Mouse (Mus musculus) ES-E14 (cell line): Measurements from ENCODE around the gene Ddx19a. TPM values are rescaled to one million over a fixed set of nuclear protein-coding genes. Genes with fewer than 3 reads are reported as not detected.

Experiments
- DNase-seq: peaks from one replicate; pipeline ENCODE4 v3.0.0-alpha.2; 2013; ENCODE audit warnings: low read depth, low spot score
- H3K27ac ChIP-seq: 2 replicates; pipeline ENCODE4 v1.5.1; 2012; ENCODE audit warnings: low read depth, mild to moderate bottlenecking, low read length, moderate library complexity, mixed read lengths; ENCODE audit not compliant: poor library complexity, insufficient read depth, severe bottlenecking
- H3K36me3 ChIP-seq: 2 replicates; pipeline ENCODE4 v1.6.1; 2012; ENCODE audit warnings: mild to moderate bottlenecking, low read length, moderate library complexity, mixed read lengths; ENCODE audit not compliant: control insufficient read depth, poor library complexity, insufficient read depth, severe bottlenecking
- H3K4me1 ChIP-seq, 2 experiments: fragments of 150-350 bp in 1 of 2; sonication (generic) in 1 of 2; 2 replicates each; pipeline ENCODE4 v1.6.1; 2012; ENCODE audit warnings: low read length in 2 of 2, mild to moderate bottlenecking in 1 of 2, mixed read lengths in 1 of 2; ENCODE audit not compliant: control insufficient read depth in 2 of 2, insufficient read depth in 2 of 2, poor library complexity in 1 of 2
- H3K4me3 ChIP-seq, 2 experiments: fragments of 150-350 bp in 1 of 2; sonication (generic) in 1 of 2; 2 replicates each; pipeline ENCODE4 v1.5.1; 2012; ENCODE audit warnings: low read length in 2 of 2, low read depth in 1 of 2, mild to moderate bottlenecking in 1 of 2, mixed read lengths in 1 of 2; ENCODE audit not compliant: insufficient read depth in 1 of 2, poor library complexity in 1 of 2, severe bottlenecking in 1 of 2
- H3K9ac ChIP-seq: 2 replicates; pipeline ENCODE4 v1.6.1; 2012; ENCODE audit warnings: low read depth, mild to moderate bottlenecking, low read length, mixed read lengths; ENCODE audit not compliant: poor library complexity, insufficient read depth, severe bottlenecking
- H3K9me3 ChIP-seq: fragments of 150-350 bp; sonication (generic); 2 replicates; pipeline ENCODE4 v1.6.1; 2012; ENCODE audit warnings: low read depth, mild to moderate bottlenecking, low read length; ENCODE audit not compliant: control insufficient read depth, insufficient read depth
- CHD2 ChIP-seq: IDR thresholded peaks from 2 replicates; pipeline ENCODE4 v1.6.1; 2014; ENCODE audit warnings: mild to moderate bottlenecking, low read depth, low read length, inconsistent platforms
- HCFC1 ChIP-seq: IDR thresholded peaks from 2 replicates; pipeline ENCODE4 v1.6.1; 2012; ENCODE audit warnings: low read length, inconsistent platforms, borderline replicate concordance; ENCODE audit not compliant: insufficient read depth
- MAFK ChIP-seq: IDR thresholded peaks from 2 replicates; pipeline ENCODE4 v1.6.1; 2014; ENCODE audit warnings: mild to moderate bottlenecking, low read depth, low read length, inconsistent platforms; ENCODE audit not compliant: insufficient read depth
- ZC3H11A ChIP-seq: IDR thresholded peaks from 2 replicates; pipeline ENCODE4 v1.6.1; 2012; ENCODE audit warnings: low read depth, mild to moderate bottlenecking, inconsistent platforms, low read length, borderline replicate concordance
- ZNF384 ChIP-seq: IDR thresholded peaks from 2 replicates; pipeline ENCODE4 v1.6.1; 2012; ENCODE audit warnings: low read depth, low read length, inconsistent platforms
- in situ Hi-C, 2 experiments: fragments of 600-800 bp; cut with MboI; formaldehyde crosslinking; loops; one replicate each; pipeline ENCODE4 v1.15.1; 2025; ENCODE audit warnings: low sequenced_read_pairs in 2 of 2, inconsistent platforms in 1 of 2; ENCODE audit not compliant: unreplicated experiment in 2 of 2
- total RNA-seq: library from RNA; depleted of rRNA; stranded (reverse); fragments of 300-350 nt; gene quantifications from 2 replicates; pipeline ENCODE4 v1.2.3, GENCODE M21; 2012; rRNA removed

Ddx19a gene
- 32.6 and 35.5 TPM in 2 replicates for total RNA-seq

DNA sequence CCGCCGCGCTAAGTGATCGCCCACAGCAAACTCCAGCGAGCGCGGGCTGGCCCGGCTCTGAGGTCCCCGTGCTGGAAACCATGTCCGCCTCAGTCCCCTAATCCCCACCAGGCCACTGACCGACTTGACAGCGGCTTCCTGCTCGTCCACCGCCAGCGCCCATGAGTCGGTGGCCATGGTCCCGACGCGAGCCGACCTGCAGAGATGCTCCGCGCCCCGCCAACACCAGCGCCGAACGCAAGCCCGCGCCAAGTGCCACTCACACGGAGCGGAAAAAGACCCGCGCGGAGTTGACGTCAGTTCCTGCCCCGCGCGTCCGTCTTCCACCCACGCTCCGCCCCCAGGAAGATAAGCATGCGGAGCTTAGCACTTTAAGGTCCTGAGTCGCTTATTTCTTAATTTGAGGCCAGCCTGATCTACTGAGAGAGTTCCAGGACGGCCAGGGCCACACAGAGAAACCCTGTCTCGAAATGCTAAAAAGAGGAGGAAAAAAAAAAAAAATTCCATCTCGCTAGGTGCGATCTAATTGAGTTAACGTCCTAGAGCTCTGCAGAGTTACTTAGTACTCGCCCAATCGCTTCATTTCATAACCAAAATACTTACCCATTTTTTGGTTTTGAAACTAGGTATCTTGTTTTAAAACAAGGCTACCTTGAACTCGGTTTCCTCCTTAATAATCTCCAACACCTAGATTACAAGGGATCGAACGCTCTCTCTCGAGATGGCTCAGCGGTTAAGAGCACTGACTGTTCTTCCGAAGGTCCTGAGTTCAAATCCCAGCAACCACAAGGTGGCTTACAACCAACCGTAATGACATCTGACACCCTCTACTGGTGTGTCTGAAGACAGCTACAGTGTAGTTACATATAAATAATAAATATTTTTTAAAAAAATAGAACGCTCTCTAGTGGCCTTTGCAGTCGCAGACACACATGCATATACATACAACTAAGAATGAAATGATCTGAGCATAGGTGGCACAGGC, at the start of gene Ddx19a:
Gene Ddx19a, minus strand, starts transcription at position 254 of the 985 bp plus-strand sequence.
- TF ChIP-seq HCFC1 (peak; percentile 78), CHD2 (no peak), ZC3H11A (no peak), MAFK (no peak; the same call in 1 of the 2 replicates), ZNF384 (0 out of 2 replicates have a peak, but pooled peaks have one; percentile 48)
- no peaks in the 10 kb centered on the region for H3K4me1 ChIP-seq
- peak; percentile 75 for DNase-seq
- in situ Hi-C loops = no loop called here
- no peak within 1 kb of the TSS for H3K27ac ChIP-seq
- H3K9ac ChIP-seq = peak within 1 kb of the TSS; percentile 90
- peaks cover 3% of the 10 kb centered on the region for H3K36me3 ChIP-seq
- H3K9me3 ChIP-seq = no peaks in the 10 kb centered on the region
- H3K4me3 ChIP-seq = peak within 1 kb of the TSS; percentile 92 to 95

DNA sequence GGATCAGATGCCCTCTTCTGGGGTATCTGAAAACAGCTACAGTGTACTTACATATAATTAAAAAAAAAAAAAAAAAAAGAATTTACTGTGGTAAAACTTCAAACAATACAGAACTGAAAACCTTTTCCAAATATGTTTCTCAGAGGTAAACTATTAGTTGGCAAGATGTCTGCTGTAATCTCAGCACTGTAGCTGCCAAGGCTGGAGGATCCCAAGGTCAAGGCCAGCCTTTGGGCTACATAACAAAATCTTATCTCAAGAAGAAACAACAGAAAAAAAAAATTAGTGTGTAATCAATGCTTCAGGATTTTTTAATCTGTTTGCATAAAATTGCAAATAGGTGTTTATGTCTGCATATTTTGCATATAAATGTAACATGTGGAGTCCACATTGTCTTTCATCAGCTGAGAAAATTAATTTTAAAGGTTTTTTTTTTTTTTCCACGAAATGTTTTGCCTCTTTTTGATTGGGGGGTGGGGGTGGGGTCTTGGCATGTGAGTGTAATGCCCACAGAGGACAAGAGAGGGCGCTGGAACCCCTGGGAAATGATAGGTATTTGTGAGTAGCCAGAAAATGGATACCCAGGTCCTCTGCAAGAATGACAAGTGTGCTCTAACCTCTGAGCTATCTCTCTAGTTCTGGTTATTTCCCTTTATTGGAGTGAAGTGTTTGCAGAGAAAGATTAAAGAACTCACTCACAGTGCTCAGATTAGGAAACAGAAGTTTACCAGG, 46.6 kb upstream of the Ddx19a start:
- peaks cover 0 to 3% of the 10 kb centered on the region in 2 experiments; a peak in 1 of 4 replicates for H3K4me1 ChIP-seq
- no peak overlapping the region for H3K9ac ChIP-seq
- H3K4me3 ChIP-seq = no peak overlapping the region
- TF ChIP-seq HCFC1 (no peak), CHD2 (no peak), ZC3H11A (no peak), ZNF384 (peak; percentile 48; the same call in 1 of the 2 replicates), MAFK (no peak)
- peaks cover 69% of the 10 kb centered on the region for H3K36me3 ChIP-seq
- in situ Hi-C loops = loop anchor here (10.0 kb wide), 1 partner anchor 199 kb away; the partner anchor contains the start of genes Cog4 (in 2 of the 2) and Sf3b3 (in 2 of the 2)
- no peak for DNase-seq
- H3K9me3 ChIP-seq = no peaks in the 10 kb centered on the region
- no peak overlapping the region for H3K27ac ChIP-seq

DNA sequence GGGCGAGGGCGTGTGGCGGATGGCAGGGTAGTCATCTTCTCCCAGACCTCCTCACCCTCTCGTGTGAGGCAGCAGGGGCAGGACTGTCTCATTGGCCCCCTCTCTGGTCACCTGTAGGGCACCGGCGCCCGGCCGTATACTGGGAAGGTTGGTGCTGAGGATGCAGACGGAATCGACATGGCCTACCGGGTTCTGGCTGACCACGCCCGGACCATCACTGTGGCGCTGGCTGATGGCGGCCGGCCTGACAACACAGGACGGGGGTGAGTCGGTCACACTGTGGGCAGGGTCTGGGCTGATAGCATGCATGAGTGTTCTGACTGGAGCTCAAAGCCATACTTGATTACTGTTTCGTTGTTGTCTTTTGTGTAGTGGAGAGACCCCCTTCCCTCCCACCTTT, 44.9 kb upstream of the Ddx19a start:
- H3K27ac ChIP-seq = no peak overlapping the region
- H3K9me3 ChIP-seq = no peaks in the 10 kb centered on the region
- no peak for DNase-seq
- TF ChIP-seq HCFC1 (no peak), ZNF384 (no peak), ZC3H11A (no peak), MAFK (no peak), CHD2 (no peak)
- H3K4me1 ChIP-seq = peaks cover 0 to 3% of the 10 kb centered on the region in 2 experiments; a peak in 1 of 4 replicates
- peaks cover 65% of the 10 kb centered on the region for H3K36me3 ChIP-seq
- in situ Hi-C loops = loop anchor here (10.0 kb wide), 1 partner anchor 198 kb away; the partner anchor contains the start of genes Cog4 (in 2 of the 2) and Sf3b3 (in 2 of the 2)
- H3K9ac ChIP-seq = no peak overlapping the region
- H3K4me3 ChIP-seq = no peak overlapping the region

DNA sequence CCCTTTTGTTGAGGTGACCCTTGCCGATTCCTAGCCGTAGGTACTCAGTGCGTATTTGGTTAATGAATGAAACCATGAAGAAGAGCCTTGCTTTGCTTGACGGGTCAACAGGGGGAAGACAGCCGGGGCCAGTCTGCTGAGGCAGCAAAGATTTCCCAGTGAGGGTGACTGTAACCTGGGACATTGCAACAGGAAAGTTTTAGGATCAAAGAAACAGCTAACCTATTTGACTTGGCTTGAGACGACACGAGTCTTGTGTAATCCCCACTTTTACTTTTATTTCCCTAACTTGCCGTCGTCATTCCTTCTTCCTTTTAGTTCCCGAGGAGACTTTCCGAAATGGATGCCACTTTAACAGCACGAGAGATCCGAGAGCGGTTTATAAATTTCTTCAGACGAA, 39.0 kb upstream of the Ddx19a start:
- H3K36me3 ChIP-seq = peaks cover 38% of the 10 kb centered on the region
- H3K27ac ChIP-seq = no peak overlapping the region
- no peak for DNase-seq
- no peak overlapping the region for H3K4me3 ChIP-seq
- no peaks in the 10 kb centered on the region for H3K9me3 ChIP-seq
- no peak overlapping the region for H3K9ac ChIP-seq
- TF ChIP-seq ZC3H11A = no peak
- TF ChIP-seq ZNF384 = no peak
- no peak for TF ChIP-seq HCFC1
- in situ Hi-C loops = no loop called here
- H3K4me1 ChIP-seq = peaks cover 3 to 5% of the 10 kb centered on the region in 2 experiments
